Mouse (Mus musculus) cerebellum, postnatal 10 days (tissue): ENCODE measurements around the gene Gm20908.
"Not testable (repeated sequence)": the region's sequence is repeated elsewhere in the genome, so short reads cannot be mapped to it uniquely, and the experiment has no call there.

ENCODE experiments used
- DNase-seq, 2 experiments: peaks; one replicate each; pipeline ENCODE4 v3.0.0; 2021; ENCODE audit warnings: mixed read lengths in 2 of 2

Gm20908 gene

DNA sequence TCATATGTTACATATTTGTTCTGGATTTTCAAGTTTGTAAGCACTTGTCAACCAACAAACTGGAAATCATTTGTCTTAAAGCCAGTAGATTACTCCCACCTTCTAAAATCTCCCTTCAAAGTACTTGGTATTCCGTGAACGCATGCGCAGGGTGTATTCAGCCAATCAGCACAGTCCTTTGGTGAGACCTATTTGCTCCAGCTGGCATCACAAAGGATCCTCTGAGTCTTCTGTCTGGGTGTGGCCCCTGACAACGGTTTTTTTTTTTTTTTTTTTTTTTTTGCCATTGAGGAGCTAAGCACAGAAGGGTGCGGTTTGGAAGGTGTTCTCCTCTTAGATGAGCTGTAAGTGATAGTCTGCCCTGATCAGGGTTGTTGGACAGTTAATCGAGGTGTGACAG, at the start of gene Gm20908:
Gene Gm20908 (plus strand): TSS at position 301 of the 400 bp plus-strand sequence.
- DNase-seq, result not testable (repeated sequence)
